Mouse (Mus musculus): ENCODE results near the gene Zswim8.
"Not testable (repeated sequence)": the region's sequence is repeated elsewhere in the genome, so short reads cannot be mapped to it uniquely, and the experiment has no call there.

The Zswim8 gene

DNA sequence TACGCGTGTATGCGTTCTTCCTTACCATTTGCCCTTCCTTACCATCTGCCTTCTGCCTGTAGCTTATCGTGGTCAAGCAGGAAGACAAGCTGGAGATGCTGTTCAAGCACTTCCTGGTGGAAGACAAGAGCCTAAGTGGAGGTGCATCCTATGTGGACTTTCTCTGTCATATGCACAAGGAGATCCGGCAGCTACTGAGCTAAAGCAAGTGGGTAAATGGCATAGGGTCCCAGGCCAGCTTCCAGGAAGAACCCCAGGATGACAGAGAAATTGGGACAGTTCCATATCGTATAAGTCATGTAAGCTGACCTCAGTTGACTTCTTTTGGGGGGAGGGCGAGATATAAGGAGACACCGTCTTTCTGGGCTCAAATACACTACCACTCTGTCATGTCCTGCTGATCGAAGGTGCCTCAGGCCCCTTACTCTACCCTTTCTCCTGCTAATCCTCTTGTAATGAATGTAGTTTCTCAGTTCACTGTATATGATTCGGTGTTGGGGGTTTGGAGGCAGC is 13.7 kb upstream of the Zswim8 start:
- DNase-seq (ENCODE audit: low read depth, low spot score) = no peak

DNA sequence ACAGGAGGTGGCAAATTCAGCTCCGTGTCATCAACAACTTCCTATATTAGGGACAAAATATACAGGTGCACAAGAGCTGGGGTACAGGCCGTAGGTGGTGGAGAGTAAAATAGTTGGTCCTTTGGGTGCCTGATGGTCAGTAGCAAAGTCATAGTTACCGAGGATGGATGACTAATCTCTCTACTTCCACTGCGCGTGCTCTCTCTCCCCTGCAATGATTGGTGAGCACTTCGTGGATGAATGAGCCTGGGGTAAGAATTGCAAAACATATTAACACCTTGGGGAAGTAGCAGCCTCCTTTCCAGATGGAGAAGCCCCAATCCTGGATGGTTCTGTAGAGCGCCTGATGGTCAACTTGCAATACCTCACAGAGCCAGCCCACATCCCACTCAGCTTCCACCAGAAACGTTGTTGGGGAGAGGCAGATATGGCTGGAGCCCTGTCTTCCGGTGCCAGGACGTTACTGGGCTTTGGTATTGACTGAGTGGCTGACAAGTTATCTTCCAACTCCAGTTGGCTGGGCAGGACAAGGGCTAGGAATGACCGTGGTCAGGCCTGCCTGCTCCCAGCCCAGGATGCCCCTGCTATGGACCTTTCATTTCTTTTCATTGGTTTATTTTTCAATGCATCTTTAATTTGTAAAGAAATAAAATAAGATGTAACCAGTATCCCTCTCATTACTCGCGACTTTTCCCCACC is 13.0 kb upstream of the Zswim8 start:
- DNase-seq (ENCODE audit: low read depth, low spot score) = peak; percentile 15

DNA sequence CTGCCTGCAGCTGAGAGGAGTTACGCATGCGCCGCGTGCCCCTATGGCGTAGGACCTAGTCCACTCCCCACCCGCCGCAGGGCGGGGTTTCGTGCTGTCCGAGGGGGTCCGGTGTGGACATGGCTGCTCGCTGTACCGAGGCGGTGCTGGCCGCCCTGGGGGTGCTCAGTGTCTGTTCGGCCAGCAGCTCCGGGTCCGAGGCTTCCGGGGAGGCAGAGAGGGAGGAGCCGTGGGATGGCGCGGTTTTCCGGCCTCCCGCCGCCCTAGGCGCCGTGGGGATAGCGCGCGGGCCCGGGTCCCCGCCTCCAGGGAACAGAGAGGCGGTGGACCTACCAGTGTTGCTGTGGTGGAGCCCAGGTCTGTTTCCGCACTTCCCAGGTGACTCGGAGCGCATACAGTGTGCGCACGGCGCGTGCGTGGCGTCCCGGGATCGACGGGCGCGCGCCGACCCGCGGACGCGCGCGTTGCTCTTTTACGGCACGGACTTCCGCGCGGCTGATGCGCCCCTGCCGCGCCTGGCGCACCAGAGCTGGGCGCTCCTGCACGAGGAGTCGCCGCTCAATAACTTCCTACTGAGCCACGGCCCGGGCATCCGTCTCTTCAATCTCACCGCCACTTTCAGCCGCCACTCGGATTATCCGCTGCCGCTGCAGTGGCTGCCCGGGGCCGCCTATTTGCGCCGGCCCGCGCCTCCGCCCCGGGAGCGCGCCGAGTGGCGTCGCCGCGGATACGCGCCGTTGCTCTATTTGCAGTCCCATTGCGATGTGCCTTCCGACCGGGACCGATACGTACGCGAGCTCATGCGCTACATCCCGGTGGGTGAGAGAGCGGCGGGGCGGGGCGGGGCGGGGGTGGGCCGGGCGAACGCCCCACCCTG is 12.2 kb upstream of the Zswim8 start, which contains the start of gene Fut11:
Fut11 (plus strand) TSS at position 85 of the 877 bp plus-strand sequence.
- DNase-seq (ENCODE audit: low read depth, low spot score) = peak; percentile 95

DNA sequence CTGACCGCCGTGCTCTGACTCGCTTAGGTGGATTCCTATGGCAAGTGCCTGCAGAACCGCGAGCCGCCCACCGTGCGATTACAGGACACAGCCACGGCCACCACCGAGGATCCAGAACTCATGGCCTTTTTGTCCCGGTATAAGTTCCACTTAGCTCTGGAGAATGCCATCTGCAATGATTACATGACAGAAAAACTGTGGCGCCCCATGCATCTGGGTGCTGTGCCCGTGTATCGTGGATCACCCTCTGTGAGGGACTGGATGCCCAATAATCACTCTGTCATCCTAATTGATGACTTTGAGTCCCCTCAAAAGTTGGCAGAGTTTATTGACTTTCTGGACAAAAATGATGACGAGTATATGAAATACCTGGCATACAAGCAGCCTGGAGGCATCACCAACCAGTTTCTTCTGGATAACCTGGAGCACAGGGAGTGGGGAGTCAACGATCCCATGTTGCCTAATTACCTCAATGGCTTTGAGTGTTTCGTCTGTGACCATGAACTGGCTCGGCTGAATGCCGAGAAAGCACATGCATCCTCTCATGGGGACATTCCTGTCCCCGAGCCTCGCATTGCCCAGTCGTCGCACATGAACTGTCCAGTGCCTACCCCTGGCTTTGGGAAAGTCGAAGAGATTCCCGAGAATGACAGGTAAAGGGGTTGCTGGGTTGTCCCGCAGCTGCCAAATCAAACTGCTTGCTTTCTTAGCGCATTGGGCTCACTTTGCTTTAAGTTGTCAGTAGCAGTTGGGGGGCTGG is 11.4 kb upstream of the Zswim8 start:
- DNase-seq (ENCODE audit: low read depth, low spot score) = peak; percentile 29

DNA sequence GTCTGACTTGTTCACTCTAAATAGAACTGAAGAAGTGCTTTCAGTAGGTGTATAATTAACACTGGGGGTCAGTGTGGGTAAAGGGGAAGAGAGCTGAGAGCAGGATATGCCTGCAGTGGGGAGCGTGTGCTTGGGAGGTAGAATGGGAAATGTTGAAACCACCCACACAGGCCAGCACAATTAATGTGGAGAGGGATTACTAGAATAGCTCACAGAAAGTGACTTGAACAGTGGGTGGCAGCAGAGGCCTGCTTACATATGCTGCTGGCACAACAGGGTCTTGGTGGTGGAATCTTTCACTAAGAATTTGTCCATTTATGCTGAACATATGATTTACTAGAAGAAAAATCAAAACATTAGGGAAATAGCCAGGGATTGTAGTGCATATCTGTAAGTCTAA is 10.4 kb upstream of the Zswim8 start:
- DNase-seq (ENCODE audit: low read depth, low spot score) = peak; percentile 39

DNA sequence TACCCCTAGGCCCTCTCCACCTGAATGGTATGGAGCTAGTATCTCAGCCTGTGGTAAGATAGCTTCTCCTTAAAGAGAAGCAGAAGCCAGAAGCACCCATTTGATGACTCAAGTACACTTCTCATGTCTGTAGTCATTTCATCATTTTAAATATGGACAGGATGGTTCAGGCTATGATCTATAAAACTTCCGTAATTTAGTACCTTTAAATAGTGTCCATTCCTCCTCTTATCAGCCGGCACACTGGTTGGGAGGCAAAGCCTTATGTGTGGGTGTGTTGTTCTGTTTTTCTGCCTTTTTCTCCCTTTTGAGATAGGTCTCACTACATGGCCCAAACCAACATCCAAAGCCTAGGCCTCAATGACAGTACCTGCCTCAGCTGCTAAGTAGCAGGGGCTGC is 8.8 kb upstream of the Zswim8 start:
- DNase-seq (ENCODE audit: low read depth, low spot score) = no peak

DNA sequence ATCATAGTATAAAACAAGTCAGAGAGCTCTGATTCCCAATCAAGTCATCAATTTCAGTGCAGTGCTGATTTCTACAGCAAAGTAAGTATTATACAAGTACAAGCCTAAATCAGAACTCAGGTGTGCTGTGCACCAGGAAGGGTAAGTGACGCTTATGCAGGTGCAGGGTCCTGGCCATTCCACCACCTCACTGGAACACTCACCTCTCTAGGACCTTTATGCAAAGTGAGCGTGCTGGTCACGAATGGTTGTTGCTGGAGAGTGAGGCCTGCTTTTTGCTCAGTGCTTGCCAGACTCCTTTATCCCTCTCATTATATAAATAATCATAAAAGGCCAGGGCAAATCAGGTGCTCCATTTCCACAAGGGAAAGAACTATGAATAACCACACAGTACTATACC is 7.0 kb upstream of the Zswim8 start:
- DNase-seq (ENCODE audit: low read depth, low spot score) = no peak

DNA sequence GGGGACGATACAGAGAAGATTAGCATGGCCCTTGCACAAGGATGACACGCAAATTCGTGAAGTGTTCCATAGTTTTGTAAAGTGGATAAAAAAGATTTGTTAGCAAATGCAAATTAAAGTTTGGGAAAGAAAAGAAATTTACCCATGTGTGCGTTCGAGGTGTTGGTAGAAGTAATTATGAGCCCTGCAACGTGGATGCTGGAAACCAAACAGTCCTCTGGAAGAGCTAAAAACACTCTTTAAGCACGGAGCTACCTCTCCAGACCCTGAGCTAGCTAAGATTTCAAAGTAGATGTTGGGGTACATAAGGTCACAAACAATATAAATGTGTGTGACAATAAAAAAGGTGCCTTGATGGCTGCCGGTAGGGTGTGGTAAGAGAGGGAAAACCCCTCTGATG is 5.8 kb upstream of the Zswim8 start:
- no peak for DNase-seq (ENCODE audit: low read depth, low spot score)

DNA sequence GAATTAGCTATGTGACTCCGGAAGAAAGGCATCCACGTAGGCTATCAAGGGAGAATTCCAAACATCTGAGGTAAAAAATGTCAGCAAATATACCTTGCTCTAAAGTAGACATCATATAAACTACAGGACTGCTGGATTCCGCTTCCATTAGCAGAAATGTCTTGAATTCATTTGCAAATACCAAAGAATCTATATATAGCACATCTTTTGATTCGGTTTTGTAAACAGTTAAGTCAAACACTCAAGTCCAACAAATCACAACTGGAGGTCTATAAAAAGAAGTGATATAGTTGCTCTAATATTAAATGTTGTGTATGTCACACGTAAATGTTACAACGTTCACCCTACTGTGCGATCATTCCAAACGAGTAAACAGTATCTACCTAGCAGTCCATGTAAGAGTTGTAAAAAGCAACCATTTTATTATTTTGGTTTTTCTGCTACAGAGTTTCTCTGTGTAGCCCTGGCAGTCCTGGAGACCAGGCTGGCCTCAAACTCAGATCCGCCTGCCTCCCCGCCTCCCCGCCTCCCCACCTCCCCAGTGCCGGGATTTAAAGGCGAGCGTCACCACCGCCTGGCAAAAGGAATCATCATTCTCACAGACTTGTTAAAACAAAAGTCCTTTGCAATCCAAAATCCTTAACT is 5.1 kb upstream of the Zswim8 start:
- peak; percentile 14 for DNase-seq (ENCODE audit: low read depth, low spot score)

DNA sequence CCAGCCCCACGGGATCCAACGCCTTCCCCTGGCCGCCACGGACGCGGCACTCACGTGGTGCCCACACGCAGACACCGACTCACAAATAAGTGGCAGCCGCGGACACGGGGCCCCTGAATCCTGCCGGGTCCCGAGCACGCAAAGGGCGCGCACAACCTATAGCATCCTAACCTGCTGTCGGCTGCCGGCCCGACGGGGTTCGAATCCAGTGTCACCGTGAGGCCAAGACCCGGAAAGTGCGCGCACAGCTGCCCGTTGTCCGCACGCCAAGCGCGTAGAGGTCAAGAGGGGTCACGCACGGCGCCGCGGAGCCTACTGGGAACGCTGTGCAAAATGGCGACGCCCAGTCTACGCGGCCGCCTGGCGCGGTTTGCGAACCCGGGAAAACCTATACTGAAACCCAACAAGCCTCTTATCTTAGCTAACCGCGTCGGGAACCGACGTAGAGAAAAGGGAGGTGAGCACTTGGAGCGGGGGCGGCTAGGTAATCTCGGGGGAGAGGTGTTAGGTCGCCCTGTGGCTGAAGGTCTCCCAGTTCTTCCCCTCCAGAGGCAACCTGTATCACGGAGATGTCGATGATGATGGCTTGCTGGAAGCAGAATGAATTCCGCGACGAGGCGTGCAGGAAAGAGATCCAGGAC is 4.5 kb upstream of the Zswim8 start, which contains the start of gene Chchd1:
Chchd1 (plus strand) TSS at position 266 of the 641 bp plus-strand sequence.
- peak; percentile 93 for DNase-seq (ENCODE audit: low read depth, low spot score)

DNA sequence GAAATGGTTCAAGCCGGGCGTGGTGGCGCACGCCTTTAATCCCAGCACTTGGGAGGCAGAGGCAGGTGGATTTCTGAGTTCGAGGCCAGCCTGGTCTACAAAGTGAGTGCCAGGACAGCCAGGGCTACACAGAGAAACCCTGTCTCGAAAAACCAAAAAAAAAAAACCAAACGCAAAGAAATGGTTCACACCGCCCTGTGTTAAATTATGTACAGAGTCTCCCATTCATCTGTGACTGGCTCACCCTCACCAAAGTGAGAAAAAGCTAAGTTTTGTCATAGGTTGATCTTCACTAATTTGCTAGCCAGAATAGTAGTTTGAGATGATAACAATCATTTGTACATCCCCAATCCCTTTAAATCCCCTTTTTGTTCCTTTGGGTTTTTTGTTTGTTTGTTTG is 3.9 kb upstream of the Zswim8 start:
- not testable (repeated sequence) for DNase-seq (ENCODE audit: low read depth, low spot score)

DNA sequence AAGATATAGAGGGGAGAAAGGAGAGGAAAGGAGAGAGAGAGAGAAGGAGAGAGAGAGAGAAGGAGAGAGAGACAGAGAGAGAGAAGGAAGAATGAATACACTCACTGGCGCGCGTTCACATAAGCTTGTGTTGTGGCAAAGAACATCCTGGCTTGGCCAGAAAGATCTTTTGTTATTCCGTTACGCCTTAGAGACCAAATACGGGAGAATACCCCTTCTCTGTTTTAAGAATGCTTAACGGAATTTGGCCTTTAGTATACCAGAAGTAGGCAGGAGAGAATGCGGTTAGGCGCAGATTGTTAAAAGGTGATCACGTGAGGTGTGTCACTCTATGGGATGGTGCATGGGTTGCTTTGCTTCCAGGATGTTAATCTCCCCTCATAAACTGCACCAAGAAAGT is 887 bp downstream of the Zswim8 start:
- peak; percentile 23 for DNase-seq (ENCODE audit: low read depth, low spot score)

DNA sequence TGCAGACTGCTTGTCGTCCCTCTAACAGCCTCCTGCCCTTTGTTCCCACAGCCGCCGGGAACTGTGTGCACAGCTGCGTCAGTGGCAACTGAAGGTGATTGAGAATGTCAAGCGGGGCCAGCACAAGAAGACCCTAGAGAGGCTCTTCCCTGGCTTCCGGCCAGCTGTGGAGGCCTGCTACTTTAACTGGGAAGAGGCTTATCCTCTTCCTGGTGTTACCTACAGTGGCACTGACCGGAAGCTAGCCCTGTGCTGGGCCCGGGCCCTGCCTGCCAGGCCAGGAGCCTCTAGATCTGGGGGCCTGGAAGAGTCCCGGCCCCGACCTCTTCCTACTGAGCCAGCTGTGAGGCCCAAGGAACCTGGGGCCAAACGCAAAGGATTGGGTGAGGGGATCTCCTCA is 6.5 kb downstream of the Zswim8 start:
- DNase-seq (ENCODE audit: low read depth, low spot score) = peak; percentile 28

DNA sequence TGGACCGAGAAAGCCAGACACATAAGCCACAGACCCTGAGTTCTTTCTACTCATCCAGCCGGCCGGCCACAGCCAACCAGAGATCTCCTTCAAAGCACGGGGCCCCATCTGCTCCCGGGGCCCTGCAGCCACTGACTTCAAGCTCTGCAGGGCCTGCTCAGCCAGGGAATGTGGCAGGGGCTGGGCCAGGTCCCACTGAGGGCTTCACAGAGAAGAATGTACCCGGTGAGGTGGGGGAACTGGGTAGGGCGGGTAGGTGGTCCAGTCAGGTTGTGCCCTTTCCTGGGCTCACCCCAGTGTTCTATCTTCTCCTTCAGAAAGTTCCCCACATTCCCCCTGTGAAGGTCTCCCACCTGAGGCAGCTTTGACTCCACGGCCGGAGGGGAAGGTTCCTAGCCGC is 11.1 kb downstream of the Zswim8 start:
- DNase-seq (ENCODE audit: low read depth, low spot score) = no peak

DNA sequence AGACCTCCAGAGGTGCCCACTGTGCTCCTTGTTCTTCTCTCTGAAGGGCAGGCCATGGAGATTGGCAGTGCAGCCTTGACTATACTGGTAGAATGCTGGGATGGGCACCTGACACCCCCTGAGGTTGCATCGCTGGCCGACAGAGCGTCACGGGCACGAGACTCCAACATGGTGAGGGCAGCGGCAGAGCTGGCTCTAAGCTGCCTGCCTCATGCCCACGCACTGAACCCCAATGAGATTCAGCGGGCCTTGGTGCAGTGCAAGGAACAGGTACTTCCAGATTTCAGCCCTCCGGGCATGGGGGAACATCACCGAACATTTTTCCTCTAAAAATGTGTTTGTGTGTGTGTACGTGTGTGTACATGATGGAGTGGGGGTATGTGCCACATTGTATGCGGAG is 12.4 kb downstream of the Zswim8 start:
- no peak for DNase-seq (ENCODE audit: low read depth, low spot score)

DNA sequence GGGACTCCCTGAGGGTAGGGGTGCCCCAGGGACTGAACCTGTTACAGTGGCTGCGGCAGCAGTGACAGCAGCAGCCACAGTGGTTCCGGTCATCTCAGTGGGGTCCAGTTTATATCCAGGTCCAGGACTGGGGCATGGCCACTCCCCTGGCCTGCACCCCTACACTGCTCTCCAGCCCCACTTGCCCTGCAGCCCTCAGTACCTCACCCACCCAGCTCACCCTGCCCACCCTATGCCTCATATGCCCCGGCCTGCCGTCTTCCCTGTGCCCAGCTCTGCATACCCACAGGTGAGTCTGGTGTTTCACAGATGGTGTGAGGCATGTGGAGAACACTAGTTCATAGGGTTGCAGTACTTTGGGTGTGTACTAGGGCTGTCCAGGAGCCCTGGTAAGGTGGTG is 14.0 kb downstream of the Zswim8 start:
- DNase-seq (ENCODE audit: low read depth, low spot score) = no peak

DNA sequence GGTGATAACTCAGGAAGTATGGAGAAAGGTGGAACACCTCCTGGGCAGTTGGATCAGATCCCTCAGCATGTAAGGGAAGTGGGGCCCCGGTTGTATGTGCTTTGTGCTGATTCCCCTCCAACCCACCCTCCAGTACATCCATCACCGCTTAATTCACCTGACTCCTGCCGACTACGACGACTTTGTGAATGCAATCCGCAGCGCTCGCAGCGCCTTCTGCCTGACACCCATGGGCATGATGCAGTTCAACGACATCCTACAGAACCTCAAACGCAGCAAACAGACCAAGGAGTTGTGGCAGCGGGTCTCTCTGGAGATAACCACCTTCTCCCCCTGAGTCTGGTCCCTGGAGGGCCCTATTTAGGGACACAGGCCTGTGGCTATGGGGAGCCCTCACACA is 15.7 kb downstream of the Zswim8 start:
- DNase-seq (ENCODE audit: low read depth, low spot score) = no peak

DNA sequence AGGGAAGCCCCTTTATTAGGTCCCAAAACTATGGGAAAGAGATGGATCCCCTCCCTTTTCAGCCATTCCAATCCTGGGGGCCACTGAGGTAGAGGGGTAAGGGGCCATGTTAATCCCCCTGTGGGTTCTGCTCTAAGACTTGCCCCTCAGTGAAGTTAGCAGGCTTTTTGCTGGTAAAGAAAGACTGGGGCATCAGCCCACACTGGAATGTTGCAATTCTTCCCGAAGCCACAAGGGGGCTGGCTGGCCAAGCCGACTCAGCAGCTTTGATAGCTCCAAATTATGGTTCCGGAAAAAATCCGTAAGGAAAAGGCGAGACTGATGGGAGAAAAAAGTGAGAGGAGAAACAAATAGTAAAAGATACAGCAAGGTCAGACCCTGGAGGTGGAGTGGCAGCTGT is 16.7 kb downstream of the Zswim8 start:
- DNase-seq (ENCODE audit: low read depth, low spot score) = peak; percentile 69

DNA sequence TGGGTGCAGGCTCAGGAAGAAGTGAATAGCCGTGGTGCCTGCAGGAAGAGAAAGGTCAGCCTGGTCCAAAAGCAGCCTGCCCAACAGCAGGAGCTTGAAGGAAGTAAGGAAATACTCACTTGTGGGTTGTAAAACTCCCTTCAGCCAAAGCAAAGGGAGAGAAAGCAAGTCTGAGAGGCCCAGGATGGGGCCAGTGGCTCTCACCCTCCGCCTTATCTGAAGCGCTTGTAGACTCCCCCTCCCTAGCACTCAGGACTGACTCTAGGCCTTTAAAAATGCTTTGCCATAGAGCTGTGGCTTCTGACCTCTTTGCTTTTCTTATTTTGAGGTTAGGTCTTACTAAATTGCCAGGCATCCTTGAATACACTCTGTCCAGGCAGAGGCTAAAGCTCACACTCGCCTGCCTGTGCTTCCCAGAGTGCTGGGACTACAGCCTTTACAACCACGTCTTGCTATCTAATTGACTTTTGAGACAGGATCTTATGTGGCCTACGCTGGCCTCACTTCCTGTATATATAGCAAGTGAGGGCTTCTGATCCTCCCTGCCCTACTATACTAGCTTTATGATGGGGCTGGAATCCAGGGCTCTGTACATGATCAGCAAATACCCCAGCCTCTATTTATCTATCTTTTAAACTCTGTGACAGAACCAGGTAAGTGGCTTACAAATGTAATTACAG is 18.4 kb downstream of the Zswim8 start:
- DNase-seq (ENCODE audit: low read depth, low spot score) = no peak

DNA sequence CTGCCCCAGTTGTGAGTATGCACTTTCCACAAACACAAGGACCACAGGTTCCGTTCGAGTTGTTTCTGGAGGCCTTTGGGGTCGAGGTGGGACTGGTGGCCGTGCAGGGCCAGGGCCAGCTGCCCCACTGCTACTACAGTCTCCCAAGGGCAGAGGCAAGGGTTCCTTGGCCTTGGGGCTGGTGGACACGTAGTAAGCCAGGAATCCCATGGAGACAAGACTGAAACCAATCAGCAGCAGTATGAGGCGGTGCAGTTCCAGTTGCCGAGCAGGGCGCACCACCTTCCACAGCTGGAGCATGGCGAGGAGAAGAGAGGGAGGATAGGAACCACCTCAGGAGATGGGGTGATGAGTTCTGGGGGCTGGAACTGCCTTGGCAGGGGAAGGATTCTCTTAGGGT is 22.5 kb downstream of the Zswim8 start:
- no peak for DNase-seq (ENCODE audit: low read depth, low spot score)

Measured in ZHBTc4 (cell line).